11 mouse cellular contexts compared by ENCODE assay signal in the genomic region with DNA sequence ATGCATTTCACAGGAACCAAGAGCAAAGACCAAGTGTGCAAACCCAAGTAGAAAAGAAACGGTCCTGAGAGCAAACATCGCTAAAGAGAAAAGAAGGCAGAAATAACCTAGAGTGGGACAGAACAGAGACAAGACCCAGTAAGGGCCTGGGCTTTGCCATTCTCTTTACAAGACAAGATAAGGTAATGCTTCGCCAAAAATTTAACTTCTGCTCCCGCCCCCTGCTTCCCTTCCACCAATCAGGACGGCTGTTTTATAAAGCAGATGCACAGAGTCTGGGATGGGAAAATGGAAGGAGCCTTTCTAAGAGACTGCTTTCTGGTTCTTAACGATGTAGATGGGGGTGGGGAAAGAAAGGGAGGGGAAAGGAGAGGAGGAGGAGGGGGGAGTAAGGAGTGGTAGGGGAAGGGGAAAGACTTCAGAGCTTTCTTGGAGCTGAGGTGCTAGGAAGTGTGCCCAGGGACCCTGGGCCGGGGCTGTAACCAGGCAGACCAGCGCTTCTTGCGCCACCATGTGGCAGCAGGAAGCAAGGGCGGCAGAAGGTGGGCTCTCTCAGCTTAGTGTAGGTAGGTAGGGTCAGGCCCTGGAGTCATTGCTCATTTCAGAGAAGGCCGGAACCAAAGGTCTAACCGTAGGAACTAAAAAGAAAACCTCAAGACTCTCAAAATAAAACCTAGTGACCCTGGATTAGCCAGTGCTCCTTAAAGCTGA.
DNase-seq lines count a peak whose midpoint lies in the region; ATAC-seq and TF ChIP-seq lines count a peak whose summit lies in the region.
"Had no signal": no experiment of that assay in that cellular context is flagged by ENCODE, and none has a peak within 500 bp of the region (broad histone marks: within the 10 kb centered on the region; RNA-seq: fewer than 3 reads in every experiment).

No protein-coding gene starts in this region.

- H3K9me3 ChIP-seq in hindbrain, embryonic 10.5 days: no peaks in the 10 kb centered on the region
- H3K9me3 ChIP-seq in hindbrain, embryonic 14.5 days (ENCODE audit: control insufficient read depth, low read length): no peaks in the 10 kb centered on the region
- no peaks in the 10 kb centered on the region for H3K9me3 ChIP-seq in liver, embryonic 16.5 days (replicated peaks; ENCODE audit: control insufficient read depth, low read length)
- H3K9me3 ChIP-seq in kidney, embryonic 16.5 days (ENCODE audit: low read length): no peaks in the 10 kb centered on the region
- H3K9me3 ChIP-seq: limb, embryonic 13.5 days; neural tube, embryonic 12.5 days had no signal

- no peak overlapping the region for H3K9ac ChIP-seq in hindbrain, embryonic 14.5 days
- no peak overlapping the region for H3K9ac ChIP-seq in liver, embryonic 16.5 days (ENCODE audit: low read depth, low read length)
- H3K9ac ChIP-seq in kidney, embryonic 16.5 days (replicated peaks; ENCODE audit: low read length): no peak overlapping the region
- H3K9ac ChIP-seq: limb, embryonic 13.5 days; neural tube, embryonic 12.5 days had no signal

- no peak overlapping the region for H3K4me2 ChIP-seq in hindbrain, embryonic 14.5 days (replicated peaks)
- H3K4me2 ChIP-seq in liver, embryonic 16.5 days (ENCODE audit: low read depth, low read length): no peak overlapping the region
- H3K4me2 ChIP-seq in kidney, embryonic 16.5 days (replicated peaks; ENCODE audit: low read depth, low read length): no peak overlapping the region
- H3K4me2 ChIP-seq: limb, embryonic 13.5 days; neural tube, embryonic 12.5 days had no signal

- 43% methylated on average over 12 of the region's 12 CpGs for WGBS in hindbrain, embryonic 10.5 days
- 48% methylated on average over 12 of the region's 12 CpGs for WGBS in hindbrain, embryonic 14.5 days
- WGBS in liver, embryonic 16.5 days (ENCODE audit: insufficient replicate concordance): 41% methylated on average over 12 of the region's 12 CpGs
- 53% methylated on average over 12 of the region's 12 CpGs for WGBS in kidney, embryonic 16.5 days

- peaks cover 28% of the 10 kb centered on the region for H3K4me1 ChIP-seq in hindbrain, embryonic 10.5 days (replicated peaks)
- H3K4me1 ChIP-seq in hindbrain, embryonic 14.5 days (replicated peaks; ENCODE audit: control insufficient read depth, insufficient read depth, low read length): peaks cover 12% of the 10 kb centered on the region
- peaks cover 11% of the 10 kb centered on the region for H3K4me1 ChIP-seq in bone marrow macrophage, adult 2 months (ENCODE audit: control insufficient read depth, insufficient read depth, low read length)
- H3K4me1 ChIP-seq in liver, embryonic 16.5 days (ENCODE audit: control insufficient read depth, low read depth, low read length): peaks cover 17% of the 10 kb centered on the region
- H3K4me1 ChIP-seq in kidney, embryonic 16.5 days (ENCODE audit: insufficient read depth, low read length): no peaks in the 10 kb centered on the region; the same call in 1 of the 2 replicates

- DNase-seq in hindbrain, embryonic 10.5 days (ENCODE audit: low spot score): peak; percentile 27
- DNase-seq in hindbrain, embryonic 14.5 days (ENCODE audit: low spot score): no peak
- DNase-seq in B cell, adult 2 months: peak; percentile 41 to 49
- DNase-seq in right cerebral cortex, postnatal 10 days (ENCODE audit: low spot score in 2 of 2): no peak
- DNase-seq: heart, postnatal 14 days had no signal

- ATAC-seq in hindbrain, embryonic 14.5 days (ENCODE audit: low FRiP score): no peak
- ATAC-seq in liver, embryonic 16.5 days (ENCODE audit: low read depth): 0 out of 2 replicates have a peak, but pooled peaks have one; percentile 49
- ATAC-seq in kidney, embryonic 16.5 days (ENCODE audit: low FRiP score, low TSS enrichment): no peak
- ATAC-seq in inflammation-experienced regulatory T-cells, adult 6 months: no peak

- H3K27me3 ChIP-seq in hindbrain, embryonic 10.5 days (ENCODE audit: insufficient read depth, poor library complexity, severe bottlenecking): no peaks in the 10 kb centered on the region
- no peaks in the 10 kb centered on the region for H3K27me3 ChIP-seq in hindbrain, embryonic 14.5 days (ENCODE audit: control insufficient read depth, insufficient read depth, low read length)
- H3K27me3 ChIP-seq in liver, embryonic 16.5 days (ENCODE audit: control insufficient read depth, insufficient read depth, low read depth, low read length): no peaks in the 10 kb centered on the region
- H3K27me3 ChIP-seq in kidney, embryonic 16.5 days (ENCODE audit: insufficient read depth, low read length): no peaks in the 10 kb centered on the region
- H3K27me3 ChIP-seq: limb, embryonic 13.5 days; neural tube, embryonic 12.5 days had no signal

- H3K36me3 ChIP-seq in hindbrain, embryonic 10.5 days: no peaks in the 10 kb centered on the region
- H3K36me3 ChIP-seq in hindbrain, embryonic 14.5 days (replicated peaks; ENCODE audit: control insufficient read depth, insufficient read depth): no peaks in the 10 kb centered on the region
- no peaks in the 10 kb centered on the region for H3K36me3 ChIP-seq in liver, embryonic 16.5 days (ENCODE audit: control insufficient read depth, insufficient read depth)
- H3K36me3 ChIP-seq in kidney, embryonic 16.5 days (ENCODE audit: insufficient read depth, low read length): no peaks in the 10 kb centered on the region
- H3K36me3 ChIP-seq: limb, embryonic 13.5 days; neural tube, embryonic 12.5 days had no signal

- no peak overlapping the region for H3K27ac ChIP-seq in hindbrain, embryonic 10.5 days
- H3K27ac ChIP-seq in hindbrain, embryonic 14.5 days: no peak overlapping the region
- H3K27ac ChIP-seq in bone marrow macrophage, adult 2 months (ENCODE audit: insufficient read depth, low read depth, low read length): no peak overlapping the region
- H3K27ac ChIP-seq in liver, embryonic 16.5 days (ENCODE audit: low read length): no peak overlapping the region
- no peak overlapping the region for H3K27ac ChIP-seq in kidney, embryonic 16.5 days (ENCODE audit: low read length)
- H3K27ac ChIP-seq: limb, embryonic 13.5 days; neural tube, embryonic 12.5 days had no signal

- TF ChIP-seq CTCF in bone marrow macrophage, adult 2 months (IDR thresholded peaks at IDR 0.05; ENCODE audit: low read depth, low read length): peak; percentile 61

- TF ChIP-seq POLR2A in bone marrow macrophage, adult 2 months (IDR thresholded peaks at IDR 0.05; ENCODE audit: borderline replicate concordance, low read depth, low read length): no peak

- no peak overlapping the region for H3K4me3 ChIP-seq in hindbrain, embryonic 10.5 days
- no peak overlapping the region for H3K4me3 ChIP-seq in hindbrain, embryonic 14.5 days (replicated peaks; ENCODE audit: low read length)
- no peak overlapping the region for H3K4me3 ChIP-seq in bone marrow macrophage, adult 2 months (ENCODE audit: insufficient read depth, low read length)
- no peak overlapping the region for H3K4me3 ChIP-seq in liver, embryonic 16.5 days (ENCODE audit: low read depth, low read length)
- no peak overlapping the region for H3K4me3 ChIP-seq in kidney, embryonic 16.5 days (ENCODE audit: low read length)
- H3K4me3 ChIP-seq: limb, embryonic 13.5 days; neural tube, embryonic 12.5 days had no signal

Comparison
In these comparisons a context has a peak if more than half of its experiments do, and no peak if none do; other contexts are left out.
1. DNase-seq: peak in hindbrain, embryonic 10.5 days (single experiment) and B cell, adult 2 months (2 of 2); none in hindbrain, embryonic 14.5 days (single experiment) and right cerebral cortex, postnatal 10 days (0 of 2).